Mouse (Mus musculus): Measurements from ENCODE around the gene Mfsd6l.

DNA sequence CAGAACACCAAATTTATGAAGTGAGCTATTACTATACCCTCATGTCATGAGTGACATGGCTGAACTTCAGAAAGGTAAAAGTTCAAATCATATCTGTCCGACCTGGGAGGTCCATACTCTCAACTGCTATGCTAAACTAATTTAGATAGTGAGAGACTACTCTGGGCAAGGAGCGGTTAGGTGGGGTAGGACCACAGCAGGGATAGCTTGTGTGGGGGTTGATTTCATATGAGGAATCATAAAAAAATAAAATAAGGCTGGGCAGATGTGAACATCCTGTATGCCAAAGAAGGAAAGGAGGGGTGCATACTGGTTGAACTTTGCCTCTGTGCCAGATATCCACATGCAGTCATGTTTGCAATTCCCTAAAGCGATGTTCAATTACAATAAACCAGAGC lies 9.0 kb downstream of the Mfsd6l start:
- TF ChIP-seq CTCF (IDR thresholded peaks at IDR 0.05; ENCODE audit: low read depth) (no peak), EP300 (IDR thresholded peaks at IDR 0.05; ENCODE audit: low read depth) (no peak)

Data from heart, postnatal 0 days (tissue).